Mouse (Mus musculus) MEL (cell line): ENCODE measurements around the gene Arfgap2. TPM values are rescaled to one million over a fixed set of nuclear protein-coding genes. Genes with fewer than 3 reads are reported as not detected.

ENCODE experiments used
- DNase-seq: peaks from one replicate; pipeline ENCODE4 v3.0.0; 2011; ENCODE audit warnings: low read depth, low spot score
- H3K27ac ChIP-seq: 2 replicates; pipeline ENCODE4 v1.5.1; 2012; ENCODE audit warnings: low read depth, mild to moderate bottlenecking, control low read depth, low read length, moderate library complexity; ENCODE audit not compliant: control insufficient read depth
- H3K27me3 ChIP-seq, 2 experiments: fragments of 150-350 bp in 1 of 2; sonication (generic) in 1 of 2; 2 replicates each; pipeline ENCODE4 v1.6.1; 2012; ENCODE audit warnings: low read length in 2 of 2, mild to moderate bottlenecking in 2 of 2, improper control_type of control experiment in 1 of 2, moderate library complexity in 1 of 2; ENCODE audit not compliant: insufficient read depth in 2 of 2, control insufficient read depth in 1 of 2
- H3K36me3 ChIP-seq, 2 experiments: 2 replicates each; pipeline ENCODE4 v1.6.1; 2012 to 2014; ENCODE audit warnings: low read length in 2 of 2, improper control_type of control experiment in 1 of 2, inconsistent platforms in 1 of 2, mild to moderate bottlenecking in 1 of 2; ENCODE audit not compliant: insufficient read depth in 2 of 2, control insufficient read depth in 1 of 2
- H3K4me1 ChIP-seq, 2 experiments: fragments of 150-350 bp in 1 of 2; sonication (generic) in 1 of 2; 2 replicates each; pipeline ENCODE4 v1.6.1; 2012; ENCODE audit warnings: low read length in 2 of 2, improper control_type of control experiment in 1 of 2, mild to moderate bottlenecking in 1 of 2; ENCODE audit not compliant: insufficient read depth in 2 of 2, control insufficient read depth in 1 of 2
- H3K4me3 ChIP-seq, 2 experiments: fragments of 150-350 bp in 1 of 2; sonication (generic) in 1 of 2; 2 replicates each; pipeline ENCODE4 v1.5.1; 2012; ENCODE audit warnings: low read depth in 2 of 2, low read length in 2 of 2, mild to moderate bottlenecking in 2 of 2, moderate library complexity in 2 of 2, control low read depth in 1 of 2, improper control_type of control experiment in 1 of 2; ENCODE audit not compliant: control insufficient read depth in 1 of 2, insufficient read depth in 1 of 2
- H3K79me2 ChIP-seq: 2 replicates; pipeline ENCODE4 v1.6.1; 2012; ENCODE audit warnings: mild to moderate bottlenecking, low read length, moderate library complexity; ENCODE audit not compliant: control insufficient read depth, poor library complexity, insufficient read depth
- H3K9ac ChIP-seq: 2 replicates; pipeline ENCODE4 v1.6.1; 2012; ENCODE audit warnings: low read depth, mild to moderate bottlenecking, control low read depth, low read length, moderate library complexity; ENCODE audit not compliant: control insufficient read depth, poor library complexity, severe bottlenecking
- H3K9me3 ChIP-seq: fragments of 150-350 bp; sonication (generic); replicated peaks from 2 replicates; pipeline ENCODE4 v1.6.1; 2012; ENCODE audit warnings: mild to moderate bottlenecking, low read length, improper control_type of control experiment, moderate library complexity; ENCODE audit not compliant: insufficient read depth
- CHD1 ChIP-seq: IDR thresholded peaks from 2 replicates; pipeline ENCODE4 v1.6.1; 2012; ENCODE audit warnings: low read depth, mild to moderate bottlenecking, inconsistent platforms, low read length, improper control_type of control experiment
- CTCF ChIP-seq, 3 experiments: IDR thresholded peaks in 2 of 3; conservative IDR thresholded peaks in 1 of 3; 2 replicates each; pipeline ENCODE4 v1.5.1; 2011 to 2012; ENCODE audit warnings: low read length in 3 of 3, low read depth in 2 of 3, mild to moderate bottlenecking in 2 of 3, improper control_type of control experiment in 1 of 3, inconsistent platforms in 1 of 3, mixed read lengths in 1 of 3, moderate library complexity in 1 of 3; ENCODE audit not compliant: control insufficient read depth in 1 of 3, insufficient read depth in 1 of 3, poor library complexity in 1 of 3, severe bottlenecking in 1 of 3
- E2F4 ChIP-seq: IDR thresholded peaks from 2 replicates; pipeline ENCODE4 v1.6.1; 2011; ENCODE audit warnings: low read depth, low read length, improper control_type of control experiment, borderline replicate concordance
- ELF1 ChIP-seq: IDR thresholded peaks from 2 replicates; pipeline ENCODE4 v1.6.1; 2014; ENCODE audit warnings: low read depth, mild to moderate bottlenecking, inconsistent platforms, low read length, improper control_type of control experiment, moderate library complexity
- EP300 ChIP-seq, 2 experiments: IDR thresholded peaks; 2 replicates each; pipeline ENCODE4 v1.6.1; 2011; ENCODE audit warnings: improper control_type of control experiment in 2 of 2, low read length in 2 of 2, low read depth in 1 of 2, mild to moderate bottlenecking in 1 of 2
- HCFC1 ChIP-seq: IDR thresholded peaks from 2 replicates; pipeline ENCODE4 v1.6.1; 2012; ENCODE audit warnings: low read depth, mild to moderate bottlenecking, inconsistent platforms, low read length, improper control_type of control experiment, moderate library complexity
- JUND ChIP-seq: IDR thresholded peaks from 2 replicates; pipeline ENCODE4 v1.6.1; 2011; ENCODE audit warnings: low read depth, mild to moderate bottlenecking, improper control_type of control experiment, low read length
- KAT2A ChIP-seq: conservative IDR thresholded peaks from 2 replicates; pipeline ENCODE4 v1.6.1; 2012; ENCODE audit warnings: low read depth, low read length, improper control_type of control experiment, inconsistent platforms
- MAX ChIP-seq: IDR thresholded peaks from 2 replicates; pipeline ENCODE4 v1.6.1; 2011; ENCODE audit warnings: low read length, improper control_type of control experiment
- MAZ ChIP-seq: IDR thresholded peaks from 2 replicates; pipeline ENCODE4 v1.6.1; 2012; ENCODE audit warnings: low read depth, mild to moderate bottlenecking, inconsistent platforms, low read length, improper control_type of control experiment
- MYC ChIP-seq: IDR thresholded peaks from 2 replicates; pipeline ENCODE4 v1.6.1; 2011; ENCODE audit warnings: low read depth, mild to moderate bottlenecking, low read length, improper control_type of control experiment, moderate library complexity
- POLR2AphosphoS2 ChIP-seq: IDR thresholded peaks from 2 replicates; pipeline ENCODE4 v1.6.1; 2011; ENCODE audit warnings: low read length, improper control_type of control experiment
- POLR2AphosphoS5 ChIP-seq: IDR thresholded peaks from 2 replicates; pipeline ENCODE4 v1.6.1; 2012; ENCODE audit warnings: low read depth, borderline replicate concordance, mild to moderate bottlenecking, inconsistent platforms, low read length, moderate library complexity, mixed read lengths
- RAD21 ChIP-seq: IDR thresholded peaks from 2 replicates; pipeline ENCODE4 v1.6.1; 2011; ENCODE audit warnings: mild to moderate bottlenecking, low read depth, low read length, improper control_type of control experiment
- RCOR1 ChIP-seq: IDR thresholded peaks from 2 replicates; pipeline ENCODE4 v1.6.1; 2012; ENCODE audit warnings: low read depth, mild to moderate bottlenecking, inconsistent platforms, low read length, improper control_type of control experiment
- SIN3A ChIP-seq: IDR thresholded peaks from 2 replicates; pipeline ENCODE4 v1.6.1; 2012; ENCODE audit warnings: low read length, improper control_type of control experiment, inconsistent platforms
- TBP ChIP-seq: IDR thresholded peaks from 2 replicates; pipeline ENCODE4 v1.8.0; 2011; ENCODE audit warnings: low read depth, low read length, improper control_type of control experiment
- TCF12 ChIP-seq: IDR thresholded peaks from 2 replicates; pipeline ENCODE4 v1.6.1; 2014; ENCODE audit warnings: low read depth, mild to moderate bottlenecking, inconsistent platforms, low read length, improper control_type of control experiment, moderate library complexity
- USF1 ChIP-seq: IDR thresholded peaks from 2 replicates; pipeline ENCODE4 v1.6.1; 2014; ENCODE audit warnings: low read depth, mild to moderate bottlenecking, inconsistent platforms, low read length, improper control_type of control experiment, moderate library complexity
- USF2 ChIP-seq, 2 experiments: IDR thresholded peaks; 2 replicates each; pipeline ENCODE4 v1.6.1; 2011 to 2012; ENCODE audit warnings: improper control_type of control experiment in 2 of 2, low read length in 2 of 2, borderline replicate concordance in 1 of 2, inconsistent platforms in 1 of 2, low read depth in 1 of 2, mild to moderate bottlenecking in 1 of 2; ENCODE audit not compliant: insufficient read depth in 1 of 2
- ZNF384 ChIP-seq: IDR thresholded peaks from 2 replicates; pipeline ENCODE4 v1.6.1; 2012; ENCODE audit warnings: low read depth, mild to moderate bottlenecking, inconsistent platforms, low read length, improper control_type of control experiment
- polyA plus RNA-seq, 2 experiments: library from polyadenylated mRNA; stranded (reverse) in 1 of 2; unstranded in 1 of 2; fragments of >175 nt in 1 of 2; fragments of >200 nt in 1 of 2; gene quantifications; 2 replicates each; pipeline versions ENCODE4 v1.2.1 to v1.2.4; 2012; ENCODE audit warnings: low replicate concordance in 2 of 2, low read depth in 1 of 2; ENCODE audit not compliant: insufficient read length in 2 of 2, insufficient read depth in 1 of 2, missing spikeins in 1 of 2
- total RNA-seq: library from RNA; depleted of rRNA; stranded (reverse); fragments of 300-350 nt; gene quantifications from 2 replicates; pipeline ENCODE4 v1.2.3, GENCODE M21; 2012

Arfgap2 gene
- total and polyA plus RNA-seq, 3 experiments = 73.1 to 80.2 TPM; not detected in 1

GRCm38 (mm10) chr2:91281366-91281765 is 16.6 kb downstream of the Arfgap2 start:
- Histone ChIP-seq H3K4me1 (no peaks in the 10 kb centered on the region), H3K9me3 (no peaks in the 10 kb centered on the region), H3K36me3 (no peaks in the 10 kb centered on the region), H3K27me3 (no peaks in the 10 kb centered on the region), H3K79me2 (no peaks in the 10 kb centered on the region), H3K4me3 (no peak overlapping the region), H3K9ac (no peak overlapping the region), H3K27ac (no peak overlapping the region)
- TF ChIP-seq USF1 (no peak), SIN3A (no peak), POLR2AphosphoS5 (no peak), JUND (no peak), TCF12 (no peak), USF2 (IDR thresholded peaks at IDR 0.05; ENCODE audit: borderline replicate concordance in 1 of 2, insufficient read depth in 1 of 2, low read depth in 1 of 2, low read length in 2 of 2) (no peak), E2F4 (no peak), CTCF (IDR thresholded peaks at IDR 0.05 in 2 of 3, conservative IDR thresholded peaks at IDR 0.05 in 1 of 3; ENCODE audit: control insufficient read depth in 1 of 3, insufficient read depth in 1 of 3, low read depth in 2 of 3, low read length in 3 of 3, poor library complexity in 1 of 3, severe bottlenecking in 1 of 3) (no peak), HCFC1 (no peak), ZNF384 (no peak), TBP (no peak), ELF1 (no peak), POLR2AphosphoS2 (no peak), EP300 (IDR thresholded peaks at IDR 0.05; ENCODE audit: low read depth in 1 of 2, low read length in 2 of 2) (no peak), KAT2A (no peak), RCOR1 (no peak), RAD21 (no peak), MAZ (no peak), MAX (no peak)
- DNase-seq = no peak

DNA sequence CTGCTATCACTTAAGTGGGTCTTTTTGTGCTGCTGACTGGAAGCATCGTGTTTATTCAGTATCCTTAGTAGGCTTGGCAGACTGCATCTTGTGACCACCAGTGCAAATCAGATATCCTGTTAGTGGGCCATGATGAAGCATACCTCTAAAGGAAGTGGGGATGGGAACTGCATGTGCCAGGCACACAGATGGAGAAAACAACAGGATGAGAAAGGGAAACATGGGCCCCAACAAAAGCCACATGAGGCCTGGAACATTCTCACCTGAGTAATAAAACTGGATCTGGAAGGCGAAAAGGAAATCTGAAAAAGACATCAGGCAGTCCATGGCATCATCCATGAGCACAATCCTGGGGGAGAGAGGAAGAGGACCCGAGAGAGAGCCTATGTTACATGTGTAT is 19.2 kb downstream of the Arfgap2 start:
- Histone ChIP-seq H3K4me3 (no peak overlapping the region), H3K27ac (no peak overlapping the region)
- TF ChIP-seq MYC = no peak
- TF ChIP-seq CHD1 = no peak
- TF ChIP-seq JUND = no peak
- TF ChIP-seq, all 39 proteins: peak for 0
- no peaks in the 10 kb centered on the region for H3K4me1 ChIP-seq
- DNase-seq = no peak
- H3K27me3 ChIP-seq = no peaks in the 10 kb centered on the region
- no peak overlapping the region for H3K9ac ChIP-seq
- peaks cover 0 to 2% of the 10 kb centered on the region in 2 experiments; a peak in 1 of 4 replicates for H3K36me3 ChIP-seq
- H3K79me2 ChIP-seq = no peaks in the 10 kb centered on the region
- no peaks in the 10 kb centered on the region for H3K9me3 ChIP-seq
